Mouse (Mus musculus) ovary, adult 10 weeks (tissue): ENCODE results near the gene Slc6a4. TPM values are rescaled to one million over a fixed set of nuclear protein-coding genes. Genes with fewer than 3 reads are reported as not detected.

Source experiments
- polyA plus RNA-seq: library from polyadenylated mRNA; stranded (reverse); fragments of 350-450 nt; fragmentation: Illumina TruSeq; extraction: RNeasy Lipid Tissue Mini Kit (QIAGEN cat#74804); gene quantifications from one replicate; pipeline ENCODE4 v1.2.3, GENCODE M21; 2014

Gene Slc6a4
- polyA plus RNA-seq = 2.0 TPM

GRCm38 (mm10) chr11:76997916-76998704, at the start of gene Slc6a4:
Gene Slc6a4, plus strand, starts transcription at chr11:76998603.

GRCm38 (mm10) chr11:77078273-77079134, 80.1 kb downstream of the Slc6a4 start, which contains the start of gene Nsrp1:
Gene Nsrp1, minus strand, starts transcription at chr11:77078435.

Other genes starting within 250 kb of the Slc6a4 start
- 40.9 TPM for gene Gosr1, start 235.0 kb upstream of the Slc6a4 start, polyA plus RNA-seq
- gene Cpd, start 151.6 kb upstream of the Slc6a4 start, polyA plus RNA-seq = 198 TPM
- 1.8 TPM for gene Tmigd1, start 96.4 kb upstream of the Slc6a4 start, polyA plus RNA-seq
- 358 TPM for gene Blmh, start 73.8 kb upstream of the Slc6a4 start, polyA plus RNA-seq
- gene Nsrp1, start 79.8 kb downstream of the Slc6a4 start, polyA plus RNA-seq = 41.7 TPM
- gene Efcab5, start 190.4 kb downstream of the Slc6a4 start, polyA plus RNA-seq = 0.11 TPM
- gene Ssh2, start 217.7 kb downstream of the Slc6a4 start, polyA plus RNA-seq = 16.0 TPM